Mouse (Mus musculus): ENCODE data around the gene Glmn.

The Glmn gene

DNA sequence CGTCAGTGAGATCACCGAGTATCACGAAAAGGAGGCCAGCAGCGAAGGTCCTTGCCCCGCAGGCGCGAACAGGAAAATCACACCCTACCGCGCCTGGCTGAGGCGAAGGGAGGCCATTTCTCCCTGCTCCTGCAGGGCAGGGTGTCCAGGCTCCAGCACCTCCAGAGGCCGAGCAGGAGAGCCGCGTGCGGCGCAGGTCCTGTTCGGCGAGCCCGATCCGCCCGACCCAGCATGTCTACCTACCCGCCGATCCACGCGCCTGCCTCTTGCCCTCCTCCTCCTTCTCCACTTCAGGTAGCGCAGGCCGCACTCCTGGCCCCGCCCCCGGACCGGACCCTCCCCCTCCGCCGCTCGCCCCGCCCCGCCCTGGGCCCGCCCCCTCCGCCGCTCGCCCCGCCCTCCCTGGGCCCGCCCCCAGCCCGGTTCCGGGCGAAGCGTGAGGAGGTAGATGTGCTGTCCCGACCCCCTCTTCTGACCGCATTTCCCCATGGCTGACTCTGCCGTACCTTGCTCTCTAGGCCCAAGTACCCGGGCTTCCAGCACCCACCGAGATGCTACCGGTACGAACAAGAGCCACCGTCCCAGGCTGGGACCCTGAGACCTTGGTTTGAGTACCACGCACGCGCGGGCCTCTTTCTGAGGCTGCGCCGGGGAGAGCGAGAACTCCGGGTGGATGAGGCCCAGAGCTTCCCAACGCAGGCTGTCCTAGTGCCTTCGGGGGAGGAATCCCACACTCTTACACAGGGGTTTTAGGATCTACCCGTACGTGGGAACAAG is at the start of gene Glmn, which contains the start of gene Rpap2:
TSS of gene Glmn (minus strand) at position 588 of the 777 bp plus-strand sequence.
TSS of gene Rpap2 (plus strand) at position 73 of the 777 bp plus-strand sequence.
- DNase-seq (ENCODE audit: low spot score in 2 of 2), result peak; percentile 85 to 86

DNA sequence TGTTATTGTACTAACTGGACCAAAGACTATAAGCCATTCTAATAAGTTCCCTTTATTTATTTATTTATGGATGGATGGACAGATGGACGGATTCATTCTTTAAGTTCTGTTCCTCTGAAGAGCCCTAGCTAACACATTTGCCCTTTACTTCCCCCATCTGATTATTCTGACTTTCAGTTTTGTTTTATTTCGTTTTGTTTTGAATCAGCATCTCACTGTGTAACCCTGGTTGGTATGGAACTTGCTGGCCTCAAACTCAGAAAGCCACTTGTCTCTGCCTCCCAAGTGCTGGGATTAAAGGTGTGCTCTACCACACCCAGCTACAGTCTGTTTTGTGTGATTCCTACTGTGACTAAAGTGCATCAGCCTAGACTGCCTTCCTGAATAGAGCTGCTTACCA is 48.2 kb upstream of the Glmn start:
- DNase-seq (ENCODE audit: low spot score in 2 of 2), result no peak

DNA sequence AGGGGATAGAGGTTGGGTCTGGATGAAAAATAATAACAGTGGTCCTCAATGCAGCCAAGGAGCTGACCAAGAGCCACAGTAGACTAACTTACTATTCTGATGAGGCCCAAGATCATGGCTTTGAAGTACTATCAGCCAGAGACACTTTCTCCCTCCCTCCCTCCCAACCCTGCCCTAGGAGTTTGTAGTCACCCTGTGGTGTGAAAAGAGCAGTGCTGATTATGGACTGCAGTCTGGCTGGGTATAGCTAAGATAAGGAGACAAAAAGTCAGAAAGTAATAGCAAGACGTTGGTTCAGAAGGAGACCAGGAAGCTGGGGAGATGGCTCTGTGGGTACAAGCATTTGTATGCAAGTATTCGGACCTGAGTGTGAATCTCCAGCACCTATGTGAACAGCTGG is 46.9 kb upstream of the Glmn start:
- no peak for DNase-seq (ENCODE audit: low spot score in 2 of 2)

DNA sequence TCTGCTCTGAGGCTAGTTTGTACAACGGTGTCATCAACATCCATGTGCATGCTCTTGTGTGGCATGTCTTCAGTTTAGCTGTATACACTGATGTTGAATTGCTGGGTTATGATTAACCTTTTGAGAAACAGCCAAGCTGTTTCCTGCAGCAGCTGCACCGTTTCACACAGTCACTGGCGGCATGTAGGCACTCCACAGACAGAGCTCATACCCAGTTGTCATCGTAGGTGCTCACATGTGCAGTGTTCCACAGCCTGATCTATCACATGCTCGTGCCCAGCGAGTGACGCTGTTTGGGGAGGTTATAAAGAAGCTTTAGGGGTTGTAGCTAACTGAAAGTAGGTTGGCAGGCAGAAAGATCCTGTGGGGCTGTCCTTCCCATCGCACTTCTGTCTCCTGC is 40.7 kb upstream of the Glmn start:
- DNase-seq (ENCODE audit: low spot score in 2 of 2), result no peak

DNA sequence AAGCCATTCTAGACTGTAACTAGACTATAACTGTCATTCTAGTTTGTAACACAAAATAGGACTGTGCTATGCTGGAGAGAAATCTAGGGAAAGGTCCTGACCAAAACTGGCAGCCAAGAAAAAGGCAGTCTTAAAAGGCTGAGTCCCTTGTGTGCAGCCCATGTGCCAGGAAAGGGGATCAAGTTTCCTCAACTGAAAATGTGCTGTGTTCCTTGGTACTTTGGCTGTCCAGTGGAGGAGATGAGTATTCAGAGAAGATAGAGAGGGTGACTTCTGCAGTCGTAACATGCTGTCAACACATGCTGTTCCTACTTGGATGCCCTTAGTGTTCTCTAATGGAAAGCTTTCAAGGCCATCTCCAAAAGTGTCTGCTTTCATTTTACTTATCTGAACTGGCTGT is 39.4 kb upstream of the Glmn start:
- no peak for DNase-seq (ENCODE audit: low spot score in 2 of 2)

DNA sequence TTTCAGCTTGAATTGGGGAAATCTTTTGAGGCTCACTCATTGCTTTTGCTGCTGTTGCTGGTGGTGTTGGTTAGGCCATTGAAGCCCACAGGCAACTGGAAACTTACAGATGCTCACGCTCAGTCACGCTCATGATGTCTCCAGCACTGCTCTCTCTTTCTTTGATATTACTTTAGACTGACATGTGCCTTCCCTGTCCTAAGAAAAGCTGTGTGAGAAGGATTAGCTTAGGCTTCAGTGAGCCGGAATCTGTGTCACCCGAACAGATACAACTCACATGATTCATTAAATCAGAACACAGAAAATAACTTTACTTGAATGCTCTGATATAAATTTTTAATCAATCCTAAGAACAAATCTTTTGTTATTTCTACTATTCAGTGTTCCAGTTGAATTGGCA is 36.0 kb upstream of the Glmn start:
- no peak for DNase-seq (ENCODE audit: low spot score in 2 of 2)

DNA sequence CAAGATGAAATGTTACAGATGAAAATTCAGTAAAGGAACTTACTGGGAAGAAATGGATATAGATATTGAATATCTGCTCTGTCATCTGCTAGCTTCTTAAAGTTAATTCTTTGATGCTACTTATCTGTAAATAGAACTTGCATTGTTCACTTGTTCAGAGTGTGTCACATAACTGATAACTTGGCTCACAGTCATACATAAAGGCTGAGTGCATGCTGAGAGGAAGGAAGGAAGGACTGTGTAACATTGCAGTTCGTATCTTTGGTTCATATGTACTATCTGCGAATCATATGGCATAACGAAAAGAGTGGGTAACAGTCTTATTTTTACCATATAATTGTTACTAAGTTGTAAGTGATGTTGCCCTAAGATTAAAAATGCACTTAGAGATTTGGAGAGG is 23.6 kb upstream of the Glmn start:
- no peak for DNase-seq (ENCODE audit: low spot score in 2 of 2)

DNA sequence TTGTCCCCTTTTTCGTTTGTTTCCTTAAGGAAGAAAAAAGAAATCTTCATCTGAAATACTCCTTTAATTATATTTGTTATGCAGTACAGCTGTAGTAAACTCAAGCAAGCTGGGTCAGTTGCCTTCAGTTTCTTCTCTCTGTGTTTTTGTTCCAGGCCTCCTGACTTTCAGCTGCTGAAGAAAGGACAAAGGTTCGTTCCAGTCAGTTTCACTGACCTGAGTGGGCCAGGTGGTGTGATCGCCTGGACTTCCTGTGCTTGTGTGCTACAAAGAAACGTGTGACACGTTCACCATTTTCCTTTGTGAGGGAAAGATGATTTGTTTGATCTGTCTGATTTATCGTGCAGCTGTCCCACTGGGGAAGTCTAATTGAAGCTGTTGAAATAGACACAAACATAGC is 20.3 kb upstream of the Glmn start:
- no peak for DNase-seq (ENCODE audit: low spot score in 2 of 2)

DNA sequence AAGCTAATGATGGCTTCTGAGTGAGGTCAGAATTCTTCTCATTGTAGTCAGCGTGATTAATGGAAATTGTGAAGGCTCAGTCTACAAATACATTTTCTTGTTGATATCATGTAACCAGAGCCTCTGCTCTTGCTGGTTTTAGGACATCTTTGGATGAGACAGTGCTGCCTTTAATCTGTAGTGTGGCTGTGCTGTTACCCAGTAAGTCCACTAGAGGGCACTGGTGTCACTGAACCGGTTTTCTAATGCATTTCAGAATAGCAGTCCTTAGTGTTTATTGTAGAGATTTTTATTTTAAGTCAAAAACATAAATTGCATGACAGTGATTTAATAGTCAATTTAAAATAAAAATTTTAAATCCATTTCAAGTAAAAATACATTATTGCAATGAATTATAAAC is 13.5 kb upstream of the Glmn start:
- peak; percentile 19 to 45 for DNase-seq (ENCODE audit: low spot score in 2 of 2)

DNA sequence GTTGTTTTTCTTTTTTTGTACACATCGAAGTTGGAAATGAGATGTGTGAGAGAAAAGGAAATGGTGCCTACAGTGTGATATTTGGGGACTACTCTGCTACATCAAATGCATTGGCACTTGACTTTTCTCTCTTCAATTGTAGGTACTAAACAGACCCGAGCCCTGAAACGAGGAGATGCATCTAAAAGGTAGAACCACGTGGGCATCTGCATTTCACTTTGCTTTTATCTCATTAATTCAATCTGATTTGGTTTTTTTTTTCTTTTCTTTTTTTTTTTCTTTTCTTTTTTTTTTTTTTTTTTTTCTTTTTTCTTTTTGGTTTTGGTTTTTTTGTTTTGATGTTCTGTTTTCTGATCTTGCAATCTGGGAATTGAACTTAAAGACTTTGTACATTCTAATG is 692 bp upstream of the Glmn start:
- no peak for DNase-seq (ENCODE audit: low spot score in 2 of 2)

DNA sequence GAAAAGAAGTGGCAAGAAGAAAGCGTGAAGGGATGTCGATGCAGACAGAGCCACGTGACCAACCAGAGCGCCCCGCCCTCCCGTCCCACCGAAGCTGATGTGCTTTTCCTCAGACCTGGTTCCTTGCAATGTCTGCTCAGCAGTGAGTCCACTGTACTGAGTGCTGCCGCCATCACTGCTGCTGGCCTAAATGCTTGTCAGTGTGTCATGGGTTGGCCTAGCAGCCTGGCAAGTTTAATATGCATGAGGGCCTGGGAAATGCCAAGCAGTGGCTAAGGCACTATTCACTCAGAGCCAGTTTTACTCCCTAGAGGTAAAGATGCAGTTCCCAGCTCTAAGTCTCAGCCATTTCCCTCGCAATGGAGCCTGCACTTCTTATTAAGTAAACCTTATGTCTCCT is 28.5 kb downstream of the Glmn start:
- DNase-seq (ENCODE audit: low spot score in 2 of 2), result no peak

DNA sequence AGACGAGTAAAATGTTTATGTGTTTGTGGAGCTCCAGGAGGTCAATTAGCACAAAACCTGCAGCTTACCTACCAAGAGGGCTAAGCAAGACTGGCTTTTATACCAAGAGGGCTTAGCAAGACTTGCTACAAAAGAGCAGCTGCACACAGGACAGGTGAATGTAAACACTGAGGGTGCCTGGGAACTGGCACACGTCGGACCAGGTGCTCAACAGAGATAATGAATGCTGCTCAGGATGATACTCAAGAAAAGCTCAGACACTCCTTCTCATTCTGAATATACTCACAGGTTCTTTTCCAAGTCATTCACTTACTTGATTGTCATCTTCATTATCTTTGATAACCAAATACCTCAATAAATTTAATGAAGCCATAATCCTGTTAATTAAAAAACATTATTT is 40.7 kb downstream of the Glmn start:
- no peak for DNase-seq (ENCODE audit: low spot score in 2 of 2)

DNA sequence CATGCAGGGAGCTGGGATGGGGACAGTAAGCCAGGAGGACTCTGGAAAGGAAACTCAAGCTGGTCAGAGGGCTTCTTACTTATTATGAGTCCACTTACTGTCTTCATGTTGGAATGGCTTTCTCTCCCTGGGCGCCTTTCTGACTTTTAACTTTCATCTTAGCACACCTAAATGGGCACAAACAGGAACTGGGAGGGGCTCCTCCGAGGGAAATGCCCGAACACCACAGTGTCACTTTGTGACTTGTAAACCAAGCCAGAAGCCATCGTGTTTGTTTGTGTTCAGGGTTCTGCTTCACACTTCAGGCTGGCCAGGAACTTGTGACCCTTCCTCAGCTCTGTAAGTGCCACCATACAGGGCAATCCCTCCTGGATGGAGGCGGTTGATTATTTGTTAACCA is 43.4 kb downstream of the Glmn start:
- DNase-seq (ENCODE audit: low spot score in 2 of 2), result no peak

DNA sequence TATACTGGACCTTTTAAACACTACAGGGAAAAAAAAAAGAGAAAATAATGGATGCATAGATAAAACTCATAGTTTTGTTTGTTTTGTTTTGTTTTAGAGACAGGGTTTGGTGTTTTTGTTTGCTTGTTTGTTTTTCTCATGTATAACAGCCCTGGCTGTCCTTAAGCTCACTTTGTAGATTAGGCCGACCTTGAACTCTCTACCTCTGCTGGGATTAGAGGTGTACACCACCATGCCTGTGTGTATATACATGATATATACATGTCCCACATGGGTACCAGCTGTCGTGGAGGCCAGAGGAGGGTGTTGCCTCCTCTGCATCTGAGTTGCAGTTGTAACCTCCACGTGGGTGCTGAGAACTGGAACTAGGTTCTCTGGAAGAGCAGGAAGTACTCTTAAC is 49.2 kb downstream of the Glmn start:
- DNase-seq (ENCODE audit: low spot score in 2 of 2), result no peak

DNA sequence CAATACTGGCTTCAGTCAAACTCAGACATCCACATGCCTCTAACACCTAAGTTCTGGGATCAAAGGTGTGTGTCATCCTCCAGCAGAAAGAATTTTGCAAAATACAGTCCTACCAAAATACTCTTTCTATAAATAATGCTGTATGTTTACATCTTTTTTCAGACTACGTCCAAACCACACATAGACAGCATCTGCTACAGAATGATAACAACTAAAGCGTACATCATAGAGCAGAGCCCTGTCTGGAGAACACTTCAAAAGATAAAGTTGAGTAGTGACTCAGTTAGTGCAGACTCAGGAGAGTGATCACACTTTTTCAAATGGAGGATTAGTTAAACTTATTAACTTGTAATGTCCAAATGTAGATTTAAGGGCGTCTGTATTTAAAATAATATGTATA is 49.7 kb downstream of the Glmn start:
- DNase-seq (ENCODE audit: low spot score in 2 of 2), result no peak

DNA sequence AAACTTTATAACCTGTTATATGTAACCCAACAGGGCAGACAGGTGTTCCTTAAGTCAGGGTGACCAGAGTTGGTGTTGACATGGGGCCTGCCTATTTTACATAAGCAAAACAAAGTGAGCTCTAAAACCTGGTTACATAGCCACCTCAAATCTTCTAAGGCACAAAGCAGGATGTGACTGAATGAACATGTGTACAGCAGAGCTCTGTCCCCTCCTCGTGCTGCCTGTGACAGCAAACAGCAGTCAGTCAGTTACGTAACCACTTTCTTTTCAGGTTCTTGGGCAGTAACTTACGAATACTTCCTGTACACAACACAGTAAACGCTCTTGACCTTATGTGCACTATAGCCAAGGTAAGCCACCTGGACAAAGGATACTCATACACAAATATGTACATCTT is 51.8 kb downstream of the Glmn start:
- DNase-seq (ENCODE audit: low spot score in 2 of 2), result no peak

DNA sequence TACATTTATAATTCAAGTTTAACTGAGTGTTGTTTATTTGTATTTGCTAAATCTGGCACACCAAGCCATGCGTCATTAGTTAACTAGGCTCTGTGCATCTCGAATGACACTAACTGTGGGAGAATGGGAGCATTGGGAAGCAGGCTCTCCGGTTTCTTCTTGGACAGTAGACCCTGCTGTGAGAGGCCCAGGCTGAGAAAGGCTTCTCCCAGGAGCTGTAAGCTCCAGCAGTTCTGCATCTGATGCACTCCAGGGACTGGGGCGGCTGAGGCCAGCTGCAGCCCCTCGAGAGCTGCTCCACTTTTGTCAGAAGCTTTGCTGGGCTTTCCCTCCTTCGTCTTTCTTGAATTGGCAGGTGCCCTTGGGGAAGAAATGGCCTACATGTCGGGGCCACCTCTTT is 56.0 kb downstream of the Glmn start:
- DNase-seq (ENCODE audit: low spot score in 2 of 2), result no peak

DNA sequence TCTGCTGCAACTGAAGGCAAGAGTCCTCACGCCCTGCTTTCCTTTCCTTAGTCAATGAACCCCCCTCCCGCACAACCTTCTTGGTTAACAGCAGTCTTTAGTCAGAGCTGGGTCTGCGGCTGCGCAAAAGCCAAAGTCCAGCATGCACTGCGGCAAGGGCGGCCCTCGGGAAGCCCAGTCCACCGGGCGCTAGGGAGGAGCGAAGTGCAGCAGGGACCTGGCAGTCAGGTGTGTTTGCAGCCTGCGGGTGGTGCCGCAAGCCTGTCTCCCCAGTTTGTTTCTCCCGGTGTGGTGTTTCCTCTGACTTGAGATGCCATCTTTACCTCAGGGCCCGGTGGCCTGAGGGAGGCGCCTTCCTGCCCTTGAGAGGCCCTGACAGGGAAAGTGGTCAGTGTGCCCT is 63.1 kb downstream of the Glmn start, which contains the start of gene 1700028K03Rik:
TSS of gene 1700028K03Rik (plus strand) at position 129 of the 400 bp plus-strand sequence.
- DNase-seq (ENCODE audit: low spot score in 2 of 2), result no peak

DNA sequence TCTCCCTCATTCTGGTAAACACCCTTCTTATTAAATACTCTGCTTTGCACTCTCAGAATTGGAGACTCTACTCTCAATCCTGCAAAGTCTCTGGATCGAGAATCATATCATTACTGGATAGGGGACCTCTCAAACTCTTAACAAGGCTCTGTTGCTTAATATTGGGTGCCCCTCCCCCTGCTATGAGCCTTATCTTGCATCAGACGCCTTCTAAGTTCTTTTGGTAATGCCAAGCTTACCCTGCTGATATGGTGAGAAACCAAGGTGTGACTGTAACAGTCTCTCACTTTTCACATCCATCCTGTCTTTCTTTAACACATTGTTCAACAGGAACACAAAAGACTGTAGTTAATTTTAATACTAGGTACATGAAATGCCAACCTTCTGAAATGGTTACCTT is 64.1 kb downstream of the Glmn start:
- no peak for DNase-seq (ENCODE audit: low spot score in 2 of 2)

DNA sequence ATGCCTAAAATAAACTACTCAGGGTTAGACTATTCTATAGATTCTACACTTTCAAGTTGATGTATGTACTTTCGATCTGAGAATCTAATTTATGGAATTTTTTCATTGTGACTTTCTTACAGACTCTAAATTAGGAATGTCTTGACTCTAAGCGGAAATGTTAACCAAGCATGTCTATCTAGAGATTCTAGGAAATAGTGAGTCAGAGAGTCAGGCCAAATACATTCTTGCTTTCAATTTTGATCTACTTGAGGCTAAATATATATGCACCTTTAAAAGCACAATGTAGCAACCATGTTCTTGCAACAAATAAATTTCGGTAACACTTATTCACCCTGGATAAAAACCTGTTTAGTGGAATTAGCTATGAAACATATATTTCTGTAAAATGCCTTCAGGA is 68.8 kb downstream of the Glmn start:
- no peak for DNase-seq (ENCODE audit: low spot score in 2 of 2)

DNA sequence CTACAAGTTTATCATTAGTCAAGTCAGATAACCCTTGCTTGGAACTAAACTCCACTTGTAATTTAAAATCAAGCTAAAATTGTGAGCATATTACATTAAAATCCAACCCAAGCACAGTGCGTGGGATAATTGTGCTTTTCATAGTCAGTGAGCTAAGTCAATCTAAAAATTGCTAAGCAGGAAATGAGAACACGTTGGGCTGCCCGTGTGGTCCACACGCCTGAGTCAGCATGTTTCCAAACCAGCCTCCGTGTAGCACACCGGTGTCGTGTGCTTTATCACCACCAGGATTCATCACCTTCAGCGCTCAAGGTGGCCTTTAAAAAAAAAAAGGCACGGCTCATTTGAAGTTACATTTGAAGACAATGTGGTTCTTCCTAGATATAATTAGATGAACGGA is 73.4 kb downstream of the Glmn start:
- DNase-seq (ENCODE audit: low spot score in 2 of 2), result no peak

DNA sequence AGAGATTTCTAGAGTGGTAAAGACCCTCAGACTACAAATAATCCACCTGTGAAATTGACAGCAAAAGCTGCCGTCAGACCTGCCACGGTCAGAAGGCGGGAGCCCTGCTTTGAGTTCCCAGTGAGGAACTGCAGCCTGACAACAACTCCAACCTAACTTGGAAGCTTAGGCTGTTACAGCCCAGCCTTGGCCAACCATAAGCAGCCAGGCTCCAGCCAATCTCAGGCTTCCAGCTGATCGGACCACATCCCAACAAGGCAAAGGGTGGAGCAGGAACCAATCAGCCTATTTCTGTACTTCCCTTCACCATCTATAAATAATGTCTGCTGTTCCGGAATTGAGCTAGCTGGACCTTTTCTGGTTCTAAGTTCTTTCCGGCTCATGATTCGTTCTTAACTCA is 75.8 kb downstream of the Glmn start:
- no peak for DNase-seq (ENCODE audit: low spot score in 2 of 2)

DNA sequence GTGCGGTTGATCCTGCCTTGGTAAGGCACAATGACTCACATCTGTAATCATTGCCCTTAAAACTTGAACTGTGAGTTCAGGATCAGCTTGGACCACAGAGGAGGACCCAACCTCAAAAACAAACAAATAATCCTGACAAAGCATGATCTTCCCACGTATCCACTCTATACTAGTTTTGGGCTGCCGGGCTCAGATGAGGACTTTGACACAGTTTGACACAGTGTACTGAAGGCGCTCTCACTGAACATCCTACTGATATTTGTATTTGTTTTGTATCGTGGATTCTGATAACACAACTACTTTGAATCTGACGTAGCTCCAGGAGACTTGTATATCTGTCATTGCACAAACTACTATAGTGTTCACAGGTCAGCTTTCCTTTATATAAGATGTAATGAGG is 76.3 kb downstream of the Glmn start:
- no peak for DNase-seq (ENCODE audit: low spot score in 2 of 2)

DNA sequence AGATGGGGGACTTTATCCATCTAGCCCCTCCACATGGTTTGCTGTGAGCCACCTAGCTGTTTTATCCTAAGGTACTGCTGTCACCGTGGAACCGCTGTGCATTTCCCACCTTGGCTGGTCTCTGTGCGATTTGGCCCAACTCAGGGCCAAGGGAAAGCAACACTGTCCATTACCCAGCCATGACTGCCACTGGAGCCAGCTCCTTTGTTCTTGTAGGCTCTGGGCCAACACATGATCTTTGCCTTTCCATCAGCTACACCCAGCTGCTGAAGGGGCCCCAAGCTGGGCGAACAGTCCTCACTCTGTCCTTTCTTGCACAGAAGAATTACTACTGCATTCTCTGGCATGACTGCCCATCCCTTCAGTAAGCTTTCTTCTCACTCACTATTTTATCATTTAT is 79.1 kb downstream of the Glmn start:
- no peak for DNase-seq (ENCODE audit: low spot score in 2 of 2)

All from urinary bladder, postnatal 36 days (tissue).